Mouse (Mus musculus): ENCODE data around the gene Gnl1. TPM values are rescaled to one million over a fixed set of nuclear protein-coding genes. Genes with fewer than 3 reads are reported as not detected.

The Gnl1 gene
- polyA plus RNA-seq, 1 experiment from 2014 or later = 38.2 TPM

DNA sequence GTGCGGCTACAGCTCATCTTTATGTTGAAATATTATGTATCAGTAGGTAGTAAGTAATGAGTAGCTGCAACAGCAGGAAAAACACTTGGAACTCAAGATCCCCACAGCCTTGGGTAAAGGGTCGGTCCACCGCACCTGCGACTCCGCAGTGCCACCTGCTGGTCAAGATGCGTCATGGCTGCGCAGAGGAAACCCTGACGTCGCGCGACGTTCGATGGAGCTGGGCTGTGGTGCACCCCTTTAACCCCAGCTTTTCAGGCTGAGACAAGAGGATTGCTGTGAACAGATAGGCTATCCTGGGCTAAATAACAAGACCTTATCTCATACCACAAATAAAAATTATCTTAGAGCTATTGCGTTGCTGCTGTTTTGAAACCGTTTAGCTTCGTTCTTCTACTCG is 14.0 kb downstream of the Gnl1 start:
- Histone ChIP-seq H3K4me2 (ENCODE audit: low read length) (peak overlapping the region; percentile 65), H3K4me3 (replicated peaks; ENCODE audit: low read depth, low read length) (peak overlapping the region; percentile 37), H3K27me3 (ENCODE audit: insufficient read depth, low read length) (no peaks in the 10 kb centered on the region), H3K27ac (no peak overlapping the region), H3K36me3 (ENCODE audit: insufficient read depth, low read length) (peaks cover 11% of the 10 kb centered on the region), H3K9me3 (replicated peaks; ENCODE audit: low read length) (no peaks in the 10 kb centered on the region), H3K9ac (ENCODE audit: low read depth, low read length) (no peak overlapping the region), H3K4me1 (replicated peaks; ENCODE audit: insufficient read depth, low read length) (no peaks in the 10 kb centered on the region)
- DNase-seq (ENCODE audit: low spot score) = peak; percentile 85
- peak; percentile 58 for ATAC-seq (replicated peaks; ENCODE audit: low FRiP score, low read depth)
- TF ChIP-seq CTCF (IDR thresholded peaks at IDR 0.05; ENCODE audit: low read depth) = peak; percentile 99
- 5% methylated on average over 17 of the region's 17 CpGs for WGBS

DNA sequence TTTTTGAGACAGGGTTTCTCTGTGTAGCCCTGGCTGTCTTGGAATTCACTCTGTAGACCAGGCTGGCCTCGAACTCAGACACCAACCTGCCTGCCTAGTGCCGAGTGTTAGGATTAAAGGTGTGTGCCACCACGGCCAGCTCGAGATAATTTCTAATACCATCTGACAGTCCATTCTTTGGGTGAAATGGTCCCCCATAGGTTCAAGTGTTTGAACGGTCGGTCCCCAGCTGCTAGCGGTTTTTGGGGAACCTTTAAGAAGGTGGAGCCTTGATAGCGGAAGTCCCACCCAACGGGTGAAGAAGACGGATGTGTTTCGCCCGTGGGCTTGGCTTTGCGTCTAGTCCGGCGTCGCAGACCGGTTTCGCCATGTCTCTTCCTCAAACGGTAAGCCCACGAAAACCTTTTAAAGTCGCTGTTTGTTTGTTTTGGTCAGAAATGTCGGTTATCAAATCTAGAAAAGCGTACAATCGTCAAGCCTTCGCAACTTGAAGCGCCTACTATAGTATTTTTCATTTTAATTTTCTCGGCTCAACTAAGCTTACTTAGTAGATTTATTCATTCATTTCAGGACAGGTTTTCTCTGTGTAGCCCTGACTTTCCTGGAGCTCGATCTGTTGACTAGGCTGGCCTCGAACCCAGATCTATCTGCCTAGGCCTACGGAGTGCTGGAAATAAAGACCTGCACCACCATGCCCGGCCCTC is 14.7 kb downstream of the Gnl1 start:
- no peak for TF ChIP-seq CTCF (IDR thresholded peaks at IDR 0.05; ENCODE audit: low read depth)
- no peaks in the 10 kb centered on the region for H3K27me3 ChIP-seq (ENCODE audit: insufficient read depth, low read length)
- peak overlapping the region; percentile 57 for H3K9ac ChIP-seq (ENCODE audit: low read depth, low read length)
- peak; percentile 58 for ATAC-seq (replicated peaks; ENCODE audit: low FRiP score, low read depth)
- H3K4me3 ChIP-seq (replicated peaks; ENCODE audit: low read depth, low read length) = peak overlapping the region; percentile 37
- no peaks in the 10 kb centered on the region for H3K4me1 ChIP-seq (replicated peaks; ENCODE audit: insufficient read depth, low read length)
- peak overlapping the region; percentile 65 for H3K4me2 ChIP-seq (ENCODE audit: low read length)
- no peaks in the 10 kb centered on the region for H3K9me3 ChIP-seq (replicated peaks; ENCODE audit: low read length)
- WGBS = 2% methylated on average over 31 of the region's 31 CpGs
- H3K36me3 ChIP-seq (ENCODE audit: insufficient read depth, low read length) = 0 out of 2 replicates have a peak, but pooled peaks cover 5% of the 10 kb centered on the region
- DNase-seq (ENCODE audit: low spot score) = peak; percentile 91
- peak overlapping the region; percentile 25; the same call in 1 of the 2 replicates for H3K27ac ChIP-seq

DNA sequence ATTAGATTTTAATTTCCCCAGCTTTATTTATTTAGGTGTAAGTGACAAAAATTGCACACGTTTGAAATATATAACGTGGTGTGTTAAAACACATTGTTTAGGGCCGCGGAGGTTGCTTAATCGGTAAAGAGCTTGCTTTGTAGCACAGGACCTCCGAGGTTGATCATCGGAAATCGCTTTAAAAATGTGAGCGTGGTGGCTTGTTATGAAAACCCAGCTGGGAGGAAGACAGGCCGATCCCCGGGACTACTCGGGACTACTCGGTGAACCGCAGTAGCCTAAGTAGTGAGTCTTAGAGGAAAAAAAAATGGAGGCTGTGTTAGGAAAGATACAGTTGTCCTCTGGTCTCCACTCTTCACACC is 15.2 kb downstream of the Gnl1 start:
- ATAC-seq (replicated peaks; ENCODE audit: low FRiP score, low read depth) = no peak
- peak; percentile 27 for DNase-seq (ENCODE audit: low spot score)
- Histone ChIP-seq H3K36me3 (ENCODE audit: insufficient read depth, low read length) (no peaks in the 10 kb centered on the region), H3K4me3 (replicated peaks; ENCODE audit: low read depth, low read length) (peak overlapping the region; percentile 37), H3K4me2 (ENCODE audit: low read length) (peak overlapping the region; percentile 65), H3K27ac (peak overlapping the region; percentile 25; the same call in 1 of the 2 replicates), H3K27me3 (ENCODE audit: insufficient read depth, low read length) (no peaks in the 10 kb centered on the region), H3K9me3 (replicated peaks; ENCODE audit: low read length) (no peaks in the 10 kb centered on the region), H3K4me1 (replicated peaks; ENCODE audit: insufficient read depth, low read length) (no peaks in the 10 kb centered on the region), H3K9ac (ENCODE audit: low read depth, low read length) (peak overlapping the region; percentile 57)
- TF ChIP-seq CTCF (IDR thresholded peaks at IDR 0.05; ENCODE audit: low read depth) = no peak
- WGBS = under 1% methylated on average over 14 of the region's 14 CpGs

DNA sequence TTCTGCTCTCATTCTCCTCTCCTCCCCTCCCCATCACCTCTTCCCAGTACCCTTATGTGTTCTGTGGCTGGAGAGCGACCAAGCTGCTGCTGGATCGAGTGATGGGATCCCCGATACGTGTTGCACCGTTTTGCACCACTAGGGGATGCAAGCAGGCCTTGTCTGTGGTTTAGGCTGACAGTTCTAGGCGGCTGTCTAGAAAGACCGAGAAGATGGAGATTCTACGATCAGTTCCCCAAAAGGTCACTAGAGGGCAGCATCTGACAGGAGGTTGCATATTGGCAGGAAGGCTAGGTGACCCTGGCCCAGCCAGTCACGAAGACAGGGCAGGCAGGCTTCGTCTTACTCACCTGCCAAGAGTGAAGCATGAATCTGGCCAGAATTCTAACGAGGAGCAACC is 17.3 kb downstream of the Gnl1 start:
- Histone ChIP-seq H3K4me1 (replicated peaks; ENCODE audit: insufficient read depth, low read length) (no peaks in the 10 kb centered on the region), H3K9ac (ENCODE audit: low read depth, low read length) (no peak overlapping the region), H3K4me3 (replicated peaks; ENCODE audit: low read depth, low read length) (no peak overlapping the region), H3K4me2 (ENCODE audit: low read length) (no peak overlapping the region), H3K27ac (no peak overlapping the region), H3K36me3 (ENCODE audit: insufficient read depth, low read length) (no peaks in the 10 kb centered on the region), H3K27me3 (ENCODE audit: insufficient read depth, low read length) (no peaks in the 10 kb centered on the region), H3K9me3 (replicated peaks; ENCODE audit: low read length) (no peaks in the 10 kb centered on the region)
- DNase-seq (ENCODE audit: low spot score) (peak; percentile 96), ATAC-seq (replicated peaks; ENCODE audit: low FRiP score, low read depth) (peak; percentile 69)
- under 1% methylated on average over 11 of the region's 11 CpGs for WGBS
- peak; percentile 99 for TF ChIP-seq CTCF (IDR thresholded peaks at IDR 0.05; ENCODE audit: low read depth)

DNA sequence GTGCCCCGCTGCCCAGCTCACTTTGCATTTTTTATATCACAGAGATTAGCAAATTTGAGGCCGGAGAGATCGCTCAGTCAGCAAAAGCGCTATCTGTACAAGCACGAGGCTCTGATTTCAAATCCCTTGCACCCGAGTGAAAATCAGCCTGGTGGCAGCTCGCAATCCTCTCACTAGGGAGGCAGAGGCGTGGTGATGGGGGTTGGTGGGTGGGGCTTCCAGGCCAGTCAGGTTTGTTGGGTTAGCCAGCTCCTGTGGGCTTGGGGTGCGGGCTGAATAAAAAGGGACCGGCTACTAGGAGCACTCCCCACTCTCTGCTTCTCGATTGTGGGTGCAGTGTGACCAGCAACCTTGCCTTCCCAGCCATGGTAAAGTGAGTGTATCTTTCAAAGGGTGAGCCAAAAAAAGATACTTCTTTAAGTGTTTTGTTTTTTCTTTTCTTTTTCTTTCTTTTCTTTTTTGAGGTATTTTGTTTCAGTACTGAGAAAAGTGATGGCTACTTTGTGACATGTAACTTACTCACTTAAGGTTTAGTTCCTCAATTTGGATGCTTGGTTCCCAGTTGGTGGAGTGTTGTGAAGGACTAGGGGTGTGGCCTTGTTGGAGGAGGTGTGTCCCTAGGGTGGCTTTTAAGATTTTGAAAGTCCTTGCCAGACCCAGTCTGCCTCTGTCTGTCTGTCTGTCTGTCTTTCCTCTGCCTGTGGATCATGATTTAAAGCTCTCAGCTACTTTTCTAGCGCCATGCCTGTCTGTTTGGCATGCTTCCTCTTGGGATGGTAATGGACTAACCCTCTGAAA is 18.3 kb downstream of the Gnl1 start:
- no peak overlapping the region for H3K9ac ChIP-seq (ENCODE audit: low read depth, low read length)
- no peaks in the 10 kb centered on the region for H3K4me1 ChIP-seq (replicated peaks; ENCODE audit: insufficient read depth, low read length)
- no peak for DNase-seq (ENCODE audit: low spot score)
- no peak overlapping the region for H3K27ac ChIP-seq
- ATAC-seq (replicated peaks; ENCODE audit: low FRiP score, low read depth) = no peak
- no peaks in the 10 kb centered on the region for H3K36me3 ChIP-seq (ENCODE audit: insufficient read depth, low read length)
- no peaks in the 10 kb centered on the region for H3K27me3 ChIP-seq (ENCODE audit: insufficient read depth, low read length)
- no peak for TF ChIP-seq CTCF (IDR thresholded peaks at IDR 0.05; ENCODE audit: low read depth)
- no peak overlapping the region for H3K4me2 ChIP-seq (ENCODE audit: low read length)
- 62% methylated on average over 12 of the region's 12 CpGs for WGBS
- H3K9me3 ChIP-seq (replicated peaks; ENCODE audit: low read length) = no peaks in the 10 kb centered on the region
- H3K4me3 ChIP-seq (replicated peaks; ENCODE audit: low read depth, low read length) = no peak overlapping the region

DNA sequence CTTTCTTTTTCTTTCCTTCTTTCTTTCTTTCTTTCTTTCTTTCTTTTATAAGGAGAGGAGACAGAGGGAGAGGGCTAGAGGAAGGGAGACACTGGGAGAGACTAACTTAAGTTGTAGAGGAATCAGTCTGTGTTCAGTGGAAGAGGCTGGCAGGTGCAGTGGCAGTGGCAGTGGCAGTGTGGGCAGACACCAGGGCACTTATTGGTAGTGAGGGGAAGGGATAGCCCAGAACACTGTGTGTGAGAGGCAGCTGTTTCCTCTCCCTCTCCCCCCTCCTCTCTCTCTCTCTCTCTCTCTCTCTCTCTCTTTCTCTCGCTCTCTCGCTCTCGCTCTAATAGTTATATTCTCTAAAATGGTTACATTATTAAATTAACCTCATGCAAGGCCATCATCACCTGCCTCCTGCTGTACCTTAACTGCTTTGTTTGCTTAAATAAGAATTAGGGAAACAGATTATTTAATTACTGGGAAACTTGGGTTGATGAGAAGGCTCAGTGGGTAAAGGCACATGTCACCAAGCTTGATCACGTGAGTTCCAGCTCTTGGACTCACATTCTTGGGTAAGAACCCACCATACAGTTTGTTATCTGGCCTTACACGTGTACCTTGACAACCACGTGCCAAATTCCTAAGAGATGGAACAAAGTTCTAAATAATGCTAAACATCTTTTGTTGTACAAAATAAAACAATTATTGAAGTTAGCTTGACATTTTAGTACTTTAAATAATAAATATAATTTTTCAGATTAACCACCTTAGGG is 19.1 kb downstream of the Gnl1 start:
- Histone ChIP-seq H3K36me3 (ENCODE audit: insufficient read depth, low read length) (no peaks in the 10 kb centered on the region), H3K9me3 (replicated peaks; ENCODE audit: low read length) (no peaks in the 10 kb centered on the region), H3K27me3 (ENCODE audit: insufficient read depth, low read length) (no peaks in the 10 kb centered on the region), H3K4me1 (replicated peaks; ENCODE audit: insufficient read depth, low read length) (no peaks in the 10 kb centered on the region), H3K4me2 (ENCODE audit: low read length) (no peak overlapping the region), H3K4me3 (replicated peaks; ENCODE audit: low read depth, low read length) (no peak overlapping the region), H3K9ac (ENCODE audit: low read depth, low read length) (no peak overlapping the region), H3K27ac (no peak overlapping the region)
- ATAC-seq (replicated peaks; ENCODE audit: low FRiP score, low read depth) (no peak), DNase-seq (ENCODE audit: low spot score) (no peak)
- TF ChIP-seq CTCF (IDR thresholded peaks at IDR 0.05; ENCODE audit: low read depth) = no peak
- 83% methylated on average over 6 of the region's 6 CpGs for WGBS

All from kidney, postnatal 0 days (tissue).